Mouse (Mus musculus) heart, embryonic 15.5 days (tissue): ENCODE data around the gene Cdhr2. TPM values are rescaled to one million over a fixed set of nuclear protein-coding genes. Genes with fewer than 3 reads are reported as not detected.

Experiments used
- ATAC-seq: fragments of 200-750 bp; cut with Nextera tagmentation; replicated peaks from 2 replicates; pipeline ENCODE4 v1.8.0; 2017; ENCODE audit warnings: low read depth, moderate TSS enrichment; ENCODE audit not compliant: insufficient number of reproducible peaks, insufficient read depth, low FRiP score
- H3K27ac ChIP-seq: fragments of 300-500 bp; sonication (generic); 2 replicates; pipeline ENCODE4 v1.5.1; 2015; ENCODE audit warnings: mild to moderate bottlenecking, inconsistent platforms
- H3K27me3 ChIP-seq: fragments of 300-500 bp; sonication (generic); 2 replicates; pipeline ENCODE4 v1.6.1; 2015; ENCODE audit warnings: inconsistent platforms
- H3K36me3 ChIP-seq: fragments of 300-500 bp; sonication (generic); 2 replicates; pipeline ENCODE4 v1.6.1; 2015; ENCODE audit warnings: mild to moderate bottlenecking, inconsistent platforms
- H3K4me1 ChIP-seq: fragments of 300-500 bp; sonication (generic); replicated peaks from 2 replicates; pipeline ENCODE4 v1.6.1; 2015; ENCODE audit warnings: inconsistent platforms
- H3K4me2 ChIP-seq: fragments of 300-500 bp; sonication (generic); 2 replicates; pipeline ENCODE4 v1.6.1; 2015; ENCODE audit warnings: inconsistent platforms, mild to moderate bottlenecking, moderate library complexity
- H3K4me3 ChIP-seq: fragments of 300-500 bp; sonication (generic); 2 replicates; pipeline ENCODE4 v1.5.1; 2015; ENCODE audit warnings: mild to moderate bottlenecking, inconsistent platforms
- H3K9ac ChIP-seq: fragments of 300-500 bp; sonication (generic); 2 replicates; pipeline ENCODE4 v1.6.1; 2015; ENCODE audit warnings: mild to moderate bottlenecking, inconsistent platforms
- H3K9me3 ChIP-seq: fragments of 300-500 bp; sonication (generic); replicated peaks from 2 replicates; pipeline ENCODE4 v1.6.1; 2016; ENCODE audit warnings: inconsistent platforms
- WGBS: fragments of 180-500 bp; shearing (Covaris S2); methylation state at CpG from one replicate; pipeline ENCODE4 v1.1.7; 2015; ENCODE audit warnings: mixed read lengths; 5-methylcytosine and 5-hydroxymethylcytosine counted together
- polyA plus RNA-seq: library from polyadenylated mRNA; unstranded; fragments of >200 nt; fragmentation: Nextera tagmentation; extraction: Ambion mirVana; gene quantifications from 2 replicates; pipeline ENCODE4 v1.2.1, GENCODE M21; 2015

Cdhr2 gene
- polyA plus RNA-seq, 1 experiment from 2014 or later, result 0.04 TPM

DNA sequence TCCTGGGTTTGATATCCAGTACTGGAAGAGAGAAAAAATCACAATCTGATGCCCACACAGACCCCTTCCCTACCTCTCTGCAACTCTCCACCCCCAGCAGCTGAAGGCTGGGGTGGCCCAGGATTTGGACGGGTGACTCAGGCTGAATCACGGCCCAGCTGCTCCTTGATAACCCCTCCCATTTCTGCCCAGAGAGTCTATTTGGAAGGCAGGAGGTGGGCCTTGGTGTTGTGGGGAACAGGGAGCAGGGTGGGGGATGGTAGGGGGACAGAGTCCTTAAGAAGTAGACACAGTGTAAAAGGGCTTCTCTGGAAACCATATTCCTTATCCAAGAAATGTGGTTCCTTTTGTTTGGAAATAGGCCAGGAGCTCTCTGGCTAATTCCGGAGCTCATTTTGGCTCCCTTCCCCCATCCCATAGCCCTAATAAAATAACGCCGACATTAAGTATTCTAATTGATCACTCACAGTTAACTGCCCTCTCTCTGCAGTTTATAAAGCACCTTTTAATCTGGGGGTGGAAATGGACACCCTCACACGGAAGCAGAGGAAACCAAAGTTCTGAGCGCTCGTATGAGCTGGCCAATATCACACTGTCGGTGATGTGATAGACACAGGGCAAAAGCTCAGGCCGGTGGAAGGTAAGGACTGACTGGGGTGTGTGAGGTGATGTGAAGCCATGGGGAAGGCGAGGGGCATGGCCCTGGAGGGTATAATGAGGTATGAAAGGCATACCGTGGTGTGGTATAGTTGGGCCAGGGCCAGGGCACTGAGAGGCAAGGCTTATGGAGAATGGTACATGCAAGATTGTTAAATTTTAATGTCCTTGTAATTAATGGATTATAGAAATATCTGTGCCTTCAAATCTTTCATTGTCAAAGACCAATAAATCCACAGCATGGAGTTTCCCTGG lies 53.2 kb downstream of the Cdhr2 start:
- Histone ChIP-seq H3K36me3 (no peaks in the 10 kb centered on the region), H3K27ac (no peak overlapping the region), H3K9ac (no peak overlapping the region), H3K27me3 (peaks cover 86% of the 10 kb centered on the region), H3K4me3 (no peak overlapping the region), H3K9me3 (no peaks in the 10 kb centered on the region), H3K4me2 (no peak overlapping the region), H3K4me1 (peaks cover 18% of the 10 kb centered on the region)
- 36% methylated on average over 12 of the region's 12 CpGs for WGBS
- no peak for ATAC-seq

DNA sequence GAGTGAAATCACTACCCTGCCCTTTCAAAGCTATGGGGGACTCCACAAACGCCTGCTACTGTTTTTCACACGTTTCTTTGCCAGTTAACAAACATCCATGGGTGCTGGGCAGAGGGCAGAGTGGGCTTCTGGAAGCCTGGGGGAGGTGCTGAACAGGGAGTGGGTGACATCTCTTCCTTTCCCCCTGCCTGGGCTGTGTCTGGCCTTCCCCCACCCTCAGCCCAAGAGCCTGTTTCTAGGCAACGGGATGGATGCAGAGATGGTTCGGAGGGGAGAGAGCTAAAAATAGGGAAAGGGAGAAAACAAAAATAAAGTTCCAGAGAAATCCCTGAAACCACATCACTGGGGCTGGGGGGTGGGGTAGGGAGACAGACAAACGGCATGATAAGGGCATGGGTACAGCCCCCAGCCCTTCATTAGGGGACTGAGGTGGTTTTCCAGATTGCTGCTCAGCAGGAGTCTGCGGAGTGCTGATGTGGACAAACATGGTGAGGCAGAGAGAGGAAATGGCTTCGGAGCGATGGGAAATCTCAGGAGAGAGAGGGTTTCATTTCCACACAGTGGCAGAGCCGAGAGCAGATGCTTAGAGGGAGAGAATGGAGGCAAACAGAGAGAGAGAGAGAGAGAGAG lies 54.1 kb downstream of the Cdhr2 start:
- H3K9ac ChIP-seq, result no peak overlapping the region
- peaks cover 86% of the 10 kb centered on the region for H3K27me3 ChIP-seq
- H3K27ac ChIP-seq, result no peak overlapping the region
- H3K9me3 ChIP-seq, result no peaks in the 10 kb centered on the region
- H3K4me3 ChIP-seq, result no peak overlapping the region
- H3K4me2 ChIP-seq, result no peak overlapping the region
- H3K36me3 ChIP-seq, result no peaks in the 10 kb centered on the region
- 8% methylated on average over 9 of the region's 9 CpGs for WGBS
- peaks cover 12% of the 10 kb centered on the region for H3K4me1 ChIP-seq
- no peak for ATAC-seq

DNA sequence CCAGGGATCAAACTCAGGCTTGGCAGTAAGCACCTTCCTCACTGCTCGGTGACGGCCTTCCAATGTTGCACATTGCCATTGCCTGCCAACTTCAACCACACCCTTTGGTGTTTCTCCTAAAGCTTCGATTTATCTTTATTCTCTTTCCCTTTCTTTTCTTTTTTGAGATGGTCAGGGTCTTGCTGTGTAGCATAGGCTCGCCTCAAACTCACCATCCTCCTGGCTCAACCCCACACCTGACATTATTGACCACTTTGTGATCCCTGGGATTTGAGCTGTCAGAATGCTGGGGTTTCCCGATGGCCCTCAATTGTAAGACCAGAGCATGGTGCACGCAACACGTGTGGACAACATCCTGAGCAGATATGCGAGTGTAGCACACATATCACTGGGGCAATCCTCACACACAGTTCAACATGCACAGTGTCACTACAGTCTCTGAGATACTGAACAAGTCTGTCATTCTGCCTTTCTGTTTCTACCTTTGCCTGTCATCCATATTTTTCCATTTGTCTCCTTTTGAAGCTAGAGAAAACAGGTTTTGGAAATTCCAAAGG lies 55.0 kb downstream of the Cdhr2 start:
- H3K27me3 ChIP-seq, result peaks cover 87% of the 10 kb centered on the region
- H3K9ac ChIP-seq, result no peak overlapping the region
- ATAC-seq, result no peak
- peaks cover 12% of the 10 kb centered on the region for H3K4me1 ChIP-seq
- no peak overlapping the region for H3K27ac ChIP-seq
- no peaks in the 10 kb centered on the region for H3K36me3 ChIP-seq
- H3K4me2 ChIP-seq, result no peak overlapping the region
- no peaks in the 10 kb centered on the region for H3K9me3 ChIP-seq
- 84% methylated on average over 8 of the region's 8 CpGs for WGBS
- H3K4me3 ChIP-seq, result no peak overlapping the region

- peaks cover 12% of the 10 kb centered on the region for H3K4me1 ChIP-seq
- no peak overlapping the region for H3K9ac ChIP-seq
- 37% methylated on average over 10 of the region's 10 CpGs for WGBS
- no peaks in the 10 kb centered on the region for H3K9me3 ChIP-seq
- ATAC-seq, result no peak
- no peak overlapping the region for H3K27ac ChIP-seq
- peaks cover 89% of the 10 kb centered on the region for H3K27me3 ChIP-seq
- peak overlapping the region; percentile 72 for H3K4me2 ChIP-seq
- no peaks in the 10 kb centered on the region for H3K36me3 ChIP-seq
- peak overlapping the region; percentile 43 for H3K4me3 ChIP-seq
Measured at GRCm38 (mm10) chr13:54757093-54757830, 56.0 kb downstream of the Cdhr2 start.

DNA sequence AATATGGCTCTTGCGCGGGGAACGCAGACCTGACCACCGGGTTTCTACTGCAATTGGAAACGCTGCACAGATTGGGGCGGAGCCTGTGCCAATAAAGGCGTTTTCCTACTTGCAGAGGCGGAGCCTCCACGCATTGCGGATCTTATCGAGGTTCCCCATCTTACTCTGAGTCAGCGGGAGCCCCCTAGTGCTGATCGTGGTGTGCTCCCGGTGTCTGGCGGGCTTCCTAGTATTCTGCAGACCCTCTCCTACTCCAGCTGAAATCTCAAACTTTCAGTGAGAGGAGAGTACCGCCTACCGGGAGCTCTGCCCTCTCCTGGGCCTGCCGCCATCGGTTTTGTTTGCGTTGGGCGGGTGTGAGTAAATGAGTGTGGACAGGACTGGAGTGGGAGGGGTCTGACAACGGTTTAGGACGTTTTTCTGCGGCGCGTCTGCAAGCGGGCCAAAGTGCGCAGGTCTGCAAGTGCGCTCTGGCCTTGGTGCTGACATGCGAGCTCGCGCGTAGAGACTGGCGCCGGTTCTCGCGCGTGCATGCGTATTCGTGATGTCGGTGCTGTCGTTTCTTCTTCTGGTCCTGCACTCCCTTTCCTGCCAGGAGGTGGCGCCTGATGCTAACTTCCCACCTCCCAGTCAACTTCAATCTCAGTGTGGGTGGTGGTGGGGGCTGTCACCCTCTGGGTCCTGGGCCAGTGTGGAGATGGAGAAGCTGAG lies 56.9 kb downstream of the Cdhr2 start:
- peak; percentile 76 for ATAC-seq
- no peak overlapping the region for H3K9ac ChIP-seq
- no peaks in the 10 kb centered on the region for H3K9me3 ChIP-seq
- peaks cover 89% of the 10 kb centered on the region for H3K27me3 ChIP-seq
- WGBS, result under 1% methylated on average over 43 of the region's 43 CpGs
- H3K4me2 ChIP-seq, result peak overlapping the region; percentile 72
- H3K4me3 ChIP-seq, result peak overlapping the region; percentile 43
- no peak overlapping the region for H3K27ac ChIP-seq
- H3K4me1 ChIP-seq, result peaks cover 12% of the 10 kb centered on the region
- H3K36me3 ChIP-seq, result no peaks in the 10 kb centered on the region

DNA sequence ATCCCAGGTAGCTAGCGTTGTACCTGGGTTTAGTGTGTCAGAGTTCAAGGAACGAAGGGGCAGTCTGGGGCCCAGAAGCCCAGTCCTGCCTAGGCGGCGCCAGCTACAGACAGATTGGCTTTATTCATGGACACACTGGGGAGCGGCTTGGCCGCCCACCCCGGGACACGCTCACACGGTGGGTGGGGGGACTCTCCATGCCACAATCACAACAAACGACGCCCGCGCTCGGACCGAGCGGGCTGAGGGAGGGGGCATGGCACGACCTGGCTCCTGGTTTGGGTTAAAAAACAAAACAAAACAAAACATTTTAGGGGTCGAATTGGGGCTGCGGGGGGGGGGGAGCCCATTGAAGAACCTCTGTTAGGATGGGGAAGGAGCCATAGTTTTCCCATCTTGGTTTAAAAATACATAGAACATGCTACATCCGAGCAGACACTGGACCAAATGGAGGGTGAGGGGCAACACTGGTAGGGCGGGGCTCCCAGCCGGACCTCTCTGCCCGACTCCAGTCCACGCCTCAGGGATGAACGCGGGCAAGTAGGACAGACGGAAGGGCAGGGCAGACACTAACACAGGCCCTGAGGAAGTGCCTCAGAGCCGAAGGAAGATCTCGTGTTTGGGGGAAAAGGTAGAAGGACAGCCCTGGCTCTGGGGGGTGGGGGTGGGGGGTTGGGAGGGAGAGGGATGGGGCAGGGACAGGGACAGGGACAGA lies 57.7 kb downstream of the Cdhr2 start:
- peaks cover 89% of the 10 kb centered on the region for H3K27me3 ChIP-seq
- H3K4me1 ChIP-seq, result peaks cover 12% of the 10 kb centered on the region
- H3K4me3 ChIP-seq, result no peak overlapping the region
- no peak overlapping the region for H3K9ac ChIP-seq
- WGBS, result 1% methylated on average over 29 of the region's 29 CpGs
- no peak overlapping the region for H3K27ac ChIP-seq
- 0 out of 2 replicates have a peak, but pooled peaks have one; percentile 14 for ATAC-seq
- no peaks in the 10 kb centered on the region for H3K36me3 ChIP-seq
- H3K4me2 ChIP-seq, result peak overlapping the region; percentile 72
- H3K9me3 ChIP-seq, result no peaks in the 10 kb centered on the region

DNA sequence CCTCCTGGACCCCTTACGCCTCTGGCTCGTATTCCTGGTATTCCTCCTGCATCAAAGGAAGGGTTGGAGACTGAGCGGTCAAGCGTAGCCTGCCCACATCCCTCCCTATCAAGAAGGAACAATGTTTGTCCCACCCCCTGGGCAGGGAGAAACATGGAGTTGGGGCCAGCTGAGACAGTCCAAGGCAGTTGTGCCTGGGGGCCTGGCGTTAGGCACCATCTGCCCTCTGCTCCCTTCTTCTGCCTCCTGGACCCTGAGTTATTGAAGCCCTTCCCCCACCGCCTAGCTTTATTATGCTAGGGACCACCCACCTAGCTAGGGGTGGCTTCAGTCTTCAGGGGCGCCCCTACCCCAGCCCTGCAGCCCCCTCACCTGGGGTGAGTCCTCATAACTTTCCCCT lies 58.2 kb downstream of the Cdhr2 start:
- no peaks in the 10 kb centered on the region for H3K9me3 ChIP-seq
- WGBS, result 14% methylated on average over 7 of the region's 7 CpGs
- no peak overlapping the region for H3K4me3 ChIP-seq
- no peak overlapping the region for H3K27ac ChIP-seq
- no peak overlapping the region for H3K9ac ChIP-seq
- no peak overlapping the region for H3K4me2 ChIP-seq
- no peak for ATAC-seq
- peaks cover 91% of the 10 kb centered on the region for H3K27me3 ChIP-seq
- peaks cover 12% of the 10 kb centered on the region for H3K4me1 ChIP-seq
- no peaks in the 10 kb centered on the region for H3K36me3 ChIP-seq

DNA sequence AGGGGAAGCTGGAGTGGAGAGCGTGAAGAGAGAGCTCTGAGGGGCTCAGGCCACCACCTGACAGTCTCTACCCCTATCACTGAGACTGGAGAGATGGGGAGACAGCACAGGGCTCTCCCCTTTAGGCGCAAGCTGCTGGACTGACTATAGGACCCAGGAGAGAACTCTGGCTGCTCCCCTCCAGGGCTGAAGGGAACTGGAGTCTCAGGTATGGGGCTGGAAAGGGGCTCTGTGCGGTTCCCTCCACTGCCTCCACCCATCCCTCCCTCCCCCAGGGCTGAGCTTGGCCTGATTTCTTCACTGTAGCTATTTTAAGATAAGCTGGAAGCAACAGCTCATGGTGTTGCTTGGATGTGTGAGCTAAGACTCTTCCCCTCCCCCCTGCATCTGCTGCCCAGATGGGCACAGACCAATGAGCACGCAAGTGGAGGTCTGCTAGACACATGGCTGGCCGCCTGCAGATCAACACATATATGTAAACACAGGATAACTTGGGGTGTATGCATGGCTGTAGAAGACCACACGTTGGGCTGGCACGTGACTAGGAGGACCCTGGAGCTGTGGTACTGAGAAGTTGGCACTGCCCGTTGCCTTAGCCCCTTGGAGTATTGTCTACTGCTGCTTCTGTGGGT lies 59.0 kb downstream of the Cdhr2 start:
- ATAC-seq, result no peak
- Histone ChIP-seq H3K9ac (no peak overlapping the region), H3K4me2 (no peak overlapping the region), H3K9me3 (no peaks in the 10 kb centered on the region), H3K4me1 (peaks cover 12% of the 10 kb centered on the region), H3K4me3 (no peak overlapping the region), H3K27me3 (peaks cover 97% of the 10 kb centered on the region), H3K27ac (no peak overlapping the region), H3K36me3 (no peaks in the 10 kb centered on the region)
- 47% methylated on average over 8 of the region's 8 CpGs for WGBS

GRCm38 (mm10) chr13:54760906-54761305 lies 59.6 kb downstream of the Cdhr2 start:
- Histone ChIP-seq H3K4me1 (peaks cover 16% of the 10 kb centered on the region), H3K4me2 (no peak overlapping the region), H3K4me3 (no peak overlapping the region), H3K36me3 (no peaks in the 10 kb centered on the region), H3K9ac (no peak overlapping the region), H3K27ac (no peak overlapping the region), H3K27me3 (peaks cover 97% of the 10 kb centered on the region), H3K9me3 (no peaks in the 10 kb centered on the region)
- ATAC-seq, result no peak
- 80% methylated on average over 7 of the region's 7 CpGs for WGBS
